Mouse (Mus musculus): ENCODE data around the gene Fam213b.

Gene Fam213b

DNA sequence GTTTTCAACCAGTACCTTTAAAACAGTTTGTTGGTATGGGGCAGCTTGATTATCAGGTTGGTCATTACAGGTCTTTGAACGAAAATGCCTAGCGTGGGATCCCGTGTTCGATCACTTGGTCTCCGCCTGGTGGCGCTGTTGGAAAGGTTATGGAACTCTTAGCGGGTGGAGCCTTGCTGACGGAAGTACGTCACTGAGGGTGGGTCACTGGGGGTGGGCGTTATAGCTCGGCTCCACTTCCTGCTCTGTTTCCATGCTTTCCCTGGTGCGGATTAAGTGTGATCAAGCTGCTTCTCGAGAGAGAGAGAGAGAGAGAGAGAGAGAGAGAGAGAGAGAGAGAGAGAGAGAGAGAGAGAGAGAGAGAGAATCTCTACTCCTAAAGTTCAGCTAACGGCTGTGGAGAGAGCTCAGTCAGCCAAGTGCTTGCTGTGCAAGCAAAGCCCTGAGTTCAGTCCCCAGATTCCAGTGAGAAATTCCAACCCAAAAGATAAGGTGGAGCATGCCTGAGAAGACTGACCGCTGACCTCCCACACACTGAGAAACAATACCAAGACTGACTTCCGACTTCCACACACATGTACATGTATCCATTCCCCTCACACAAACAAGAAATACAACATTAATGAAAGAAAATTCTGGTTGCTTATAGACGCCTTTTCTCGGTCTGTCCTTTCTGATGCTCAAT, 20.9 kb downstream of the Fam213b start:
- DNase-seq (ENCODE audit: low spot score), result peak; percentile 74

DNA sequence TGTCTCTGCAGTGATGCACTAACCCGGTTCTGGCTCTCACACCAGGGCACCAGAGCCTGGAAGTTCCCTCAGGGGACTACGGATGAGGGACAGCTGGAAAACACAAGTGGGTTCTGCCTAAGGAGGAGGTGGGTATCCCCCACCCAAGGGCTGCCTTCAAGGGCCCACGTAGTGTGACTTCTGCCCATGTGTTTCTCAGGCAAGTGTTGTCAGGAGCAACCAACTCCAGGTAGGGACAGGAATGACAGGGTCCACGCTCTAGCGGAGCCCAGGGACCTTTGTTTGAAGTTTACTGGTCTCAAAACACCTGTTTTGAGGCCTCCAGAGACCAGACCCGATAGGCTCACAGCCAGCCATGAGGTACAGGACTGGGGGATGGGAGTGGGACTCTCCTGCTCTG, 25.7 kb downstream of the Fam213b start:
- no peak for DNase-seq (ENCODE audit: low spot score)

DNA sequence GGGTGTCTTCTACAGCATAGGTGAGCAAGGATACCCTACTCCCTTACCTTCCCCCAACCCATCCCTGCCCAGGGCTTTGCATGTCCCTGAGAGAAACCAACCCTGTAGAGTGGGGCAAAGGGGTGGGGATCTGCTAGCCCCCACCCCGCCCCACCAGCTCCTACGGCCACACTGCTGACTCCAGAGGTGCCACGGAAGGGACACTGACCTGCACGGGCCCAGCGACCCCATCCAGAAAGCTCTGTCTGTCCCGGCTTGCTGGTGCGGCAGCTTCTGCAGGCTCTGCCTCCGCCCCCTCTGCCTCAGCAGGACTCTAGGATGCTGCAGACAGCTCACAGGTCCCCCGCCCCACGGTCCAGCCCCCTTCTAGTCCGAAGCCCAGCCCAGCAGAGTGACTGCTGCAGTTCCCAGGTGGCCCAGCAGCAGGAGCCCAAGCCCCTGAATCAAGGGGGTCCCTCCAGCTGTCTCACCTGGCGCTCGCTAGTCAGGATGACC, 27.1 kb downstream of the Fam213b start:
- no peak for DNase-seq (ENCODE audit: low spot score)

DNA sequence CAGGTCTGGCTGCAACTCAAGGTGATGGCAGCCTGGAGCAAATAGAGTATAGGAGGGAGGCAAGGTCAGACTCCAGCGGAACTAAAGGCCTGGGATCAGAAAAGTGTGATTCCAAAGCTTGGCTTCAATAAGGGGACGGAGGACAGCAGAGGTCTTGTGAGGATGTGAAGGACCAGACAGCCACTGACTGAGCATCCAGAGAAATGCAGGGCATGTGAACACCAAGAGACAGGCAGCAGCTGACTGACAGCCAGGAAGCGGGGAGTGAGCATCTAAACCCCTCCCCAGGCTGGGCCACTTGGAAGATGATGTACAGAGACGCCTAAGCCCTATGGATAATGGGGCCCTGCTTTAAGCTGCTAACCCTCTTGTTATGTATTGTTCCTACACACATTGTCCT, 28.2 kb downstream of the Fam213b start:
- no peak for DNase-seq (ENCODE audit: low spot score)

DNA sequence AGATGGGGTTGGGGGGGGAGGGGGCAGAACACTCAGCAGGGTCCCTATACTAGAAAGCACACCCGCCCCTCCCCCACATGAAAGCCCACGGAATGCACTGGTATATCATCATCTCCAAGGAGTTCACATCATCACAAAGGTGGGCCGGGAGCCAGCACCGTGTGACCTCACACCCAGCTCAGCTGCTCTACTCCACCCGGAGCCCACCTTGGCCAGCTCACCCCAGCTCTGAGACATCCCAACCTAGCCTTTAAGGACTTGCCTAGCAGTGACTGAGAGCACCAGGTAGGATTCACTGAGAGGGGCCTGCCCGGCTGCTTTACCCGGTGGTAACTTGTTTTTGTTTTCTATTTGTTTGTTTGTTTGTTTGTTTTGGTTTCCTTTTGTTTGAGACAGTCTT, 29.5 kb downstream of the Fam213b start, which contains the start of gene Mmel1:
TSS of gene Mmel1 (plus strand) at position 146 of the 400 bp plus-strand sequence.
- DNase-seq (ENCODE audit: low spot score), result no peak

DNA sequence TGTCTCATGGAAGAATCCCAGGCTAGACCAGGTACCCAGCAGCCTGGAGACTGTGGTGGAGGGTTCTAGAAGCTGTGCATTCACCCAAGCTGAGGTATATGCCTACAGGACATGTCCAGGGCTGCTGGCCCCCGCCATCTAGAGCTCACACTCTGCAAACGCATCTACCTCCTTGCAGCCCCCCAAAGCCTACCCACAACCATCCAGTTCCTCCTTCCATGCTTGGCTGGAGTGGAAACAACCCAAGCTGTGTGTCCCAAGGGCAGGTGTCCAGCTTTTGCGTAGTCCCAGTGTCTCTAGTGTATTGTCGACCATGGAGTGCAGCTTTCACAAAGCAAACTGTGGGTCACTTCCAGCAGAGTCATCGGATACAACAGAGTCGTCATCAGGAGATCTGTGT, 31.7 kb downstream of the Fam213b start:
- no peak for DNase-seq (ENCODE audit: low spot score)

DNA sequence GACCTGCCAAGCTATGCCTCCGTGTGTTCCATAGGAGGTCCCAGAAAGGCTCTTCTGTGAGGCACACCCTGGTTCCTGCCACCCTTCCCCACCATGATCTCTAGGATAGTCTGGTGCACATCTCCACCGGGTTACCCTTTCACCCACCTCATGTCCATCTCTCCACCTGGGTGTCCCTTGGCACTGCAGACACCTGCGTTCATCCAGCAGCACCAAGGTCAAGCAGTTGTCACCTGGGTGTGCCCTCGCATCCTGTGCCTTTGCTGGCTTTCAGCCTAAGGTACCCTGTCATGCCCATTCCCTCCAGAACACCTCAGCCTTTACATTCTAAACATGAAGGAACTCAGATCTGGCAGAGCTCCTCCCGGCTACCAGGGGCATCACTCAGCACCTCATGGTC, 32.5 kb downstream of the Fam213b start:
- DNase-seq (ENCODE audit: low spot score), result no peak

DNA sequence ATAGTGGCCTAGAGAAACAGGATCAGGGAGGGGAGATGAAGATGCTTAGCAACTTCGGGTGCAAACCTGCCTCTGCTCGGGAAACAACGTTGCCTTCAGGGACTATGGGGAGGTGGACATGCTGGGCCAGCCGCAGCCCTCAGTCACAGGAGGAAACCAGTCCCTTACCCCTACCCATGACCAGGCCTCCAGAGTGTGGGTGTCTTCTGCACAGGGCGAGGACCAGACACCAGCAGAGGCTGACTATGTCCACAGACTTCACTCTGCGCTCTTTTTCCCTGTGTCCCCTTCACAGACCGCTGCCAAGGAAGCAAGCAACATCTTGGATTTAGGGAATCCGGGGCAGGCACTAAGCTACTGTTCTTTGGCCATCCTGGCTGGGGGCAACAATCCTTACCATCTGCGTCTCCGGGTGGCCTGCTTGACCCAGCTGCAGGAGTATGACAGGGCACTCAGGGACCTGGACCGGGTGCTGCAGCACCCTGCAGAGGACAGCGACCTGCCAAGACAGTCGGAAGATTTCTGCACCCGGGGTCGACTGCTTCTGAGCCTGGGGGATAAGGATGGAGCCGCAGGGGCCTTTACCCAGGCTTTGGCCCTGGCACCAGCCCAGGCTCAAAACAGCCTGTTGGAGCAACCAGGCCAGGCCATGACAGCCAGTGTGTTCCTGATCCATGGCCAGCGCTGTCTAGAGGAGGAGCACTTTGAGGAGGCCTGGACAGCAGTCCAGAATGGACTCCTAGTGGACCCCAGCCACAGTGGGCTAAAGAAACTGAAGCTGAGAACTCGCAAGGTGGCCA, 33.8 kb downstream of the Fam213b start:
- no peak for DNase-seq (ENCODE audit: low spot score)

DNA sequence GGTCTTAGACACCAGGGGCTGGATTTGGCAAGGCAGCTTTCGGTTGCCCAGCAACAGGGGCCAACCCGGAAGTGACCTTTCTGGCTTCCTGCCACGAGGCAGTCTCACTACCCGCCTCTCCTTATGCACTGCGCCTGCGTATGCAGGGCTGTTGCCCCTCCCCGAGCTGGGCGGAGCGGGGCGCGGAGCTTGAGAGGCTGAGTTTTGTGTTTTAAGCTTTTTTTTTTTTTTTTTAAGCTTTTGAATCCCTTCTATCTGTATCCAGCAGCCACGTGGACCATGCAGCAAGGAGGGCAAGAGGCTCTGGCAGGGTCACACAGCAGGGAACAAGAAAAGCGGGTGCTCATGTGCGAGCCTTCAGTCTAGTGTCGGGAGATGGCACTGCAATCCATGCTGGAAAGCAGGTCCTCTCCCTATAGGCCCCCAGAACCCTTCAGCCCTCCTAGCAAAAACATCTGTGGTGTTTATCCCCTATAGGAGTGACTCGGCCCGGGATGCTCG, 34.6 kb downstream of the Fam213b start:
- peak; percentile 77 for DNase-seq (ENCODE audit: low spot score)

DNA sequence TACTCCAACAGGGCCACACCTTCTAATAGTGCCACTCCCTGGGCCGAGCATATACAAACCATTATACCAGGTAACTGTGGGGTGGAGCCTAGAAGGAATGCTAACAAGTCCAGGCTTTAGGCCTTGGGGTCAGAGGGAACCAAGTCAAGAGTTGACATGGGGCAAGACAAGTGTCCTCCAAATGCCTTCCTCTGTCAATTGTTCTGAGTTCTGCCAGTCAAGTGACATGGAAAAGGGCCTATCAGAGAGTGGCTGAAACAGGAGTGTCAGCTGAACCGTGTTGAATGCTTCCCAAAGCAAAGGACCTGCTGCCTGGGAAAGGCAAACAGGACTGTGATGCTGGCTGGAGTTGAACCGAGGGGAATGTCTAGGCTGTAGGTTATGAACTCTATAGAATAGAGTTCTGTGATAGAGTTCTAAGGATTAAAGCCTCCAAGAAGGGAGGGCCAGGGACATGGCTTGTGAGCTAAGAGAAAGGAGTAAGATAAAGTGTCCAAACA, 35.4 kb downstream of the Fam213b start:
- DNase-seq (ENCODE audit: low spot score), result no peak

DNA sequence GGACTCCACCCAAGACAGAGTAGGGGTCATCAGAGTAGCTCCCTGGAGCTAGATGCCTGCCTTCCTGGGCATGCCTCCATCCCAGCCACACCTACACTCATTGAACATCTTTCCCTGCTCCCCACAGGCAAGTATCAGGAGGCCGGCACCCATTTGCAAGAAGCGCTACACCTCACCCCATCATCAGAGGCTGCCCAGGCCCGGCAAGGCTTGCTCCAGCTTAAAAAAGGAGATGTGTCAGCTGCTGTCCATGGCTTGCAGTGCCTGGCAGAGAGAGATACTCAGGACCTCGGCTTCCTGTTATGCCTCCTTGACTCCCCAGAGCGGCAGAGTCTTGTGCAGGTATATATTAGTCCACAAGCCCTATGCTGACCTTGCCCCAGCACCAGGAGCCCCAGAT, 37.0 kb downstream of the Fam213b start:
- no peak for DNase-seq (ENCODE audit: low spot score)

DNA sequence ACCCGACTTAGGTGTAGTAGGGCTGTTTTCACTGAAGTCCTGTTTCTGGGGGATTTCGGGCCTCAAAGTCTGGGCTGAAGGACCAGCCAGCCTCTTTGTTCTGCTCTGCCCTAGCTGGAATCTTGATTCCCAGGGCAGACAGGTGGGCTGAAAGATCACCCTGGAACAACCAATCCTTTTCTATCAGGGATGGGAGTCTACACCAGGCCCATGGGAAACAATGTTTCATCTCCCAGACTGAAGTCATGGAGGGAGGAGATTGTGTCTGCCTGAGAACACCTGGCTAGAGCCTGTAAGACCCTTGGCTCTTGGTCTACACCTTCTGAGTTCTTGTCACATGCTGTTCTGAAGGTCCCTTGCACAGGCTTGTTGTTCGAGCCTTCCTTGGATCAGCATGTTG, 40.3 kb downstream of the Fam213b start:
- no peak for DNase-seq (ENCODE audit: low spot score)

DNA sequence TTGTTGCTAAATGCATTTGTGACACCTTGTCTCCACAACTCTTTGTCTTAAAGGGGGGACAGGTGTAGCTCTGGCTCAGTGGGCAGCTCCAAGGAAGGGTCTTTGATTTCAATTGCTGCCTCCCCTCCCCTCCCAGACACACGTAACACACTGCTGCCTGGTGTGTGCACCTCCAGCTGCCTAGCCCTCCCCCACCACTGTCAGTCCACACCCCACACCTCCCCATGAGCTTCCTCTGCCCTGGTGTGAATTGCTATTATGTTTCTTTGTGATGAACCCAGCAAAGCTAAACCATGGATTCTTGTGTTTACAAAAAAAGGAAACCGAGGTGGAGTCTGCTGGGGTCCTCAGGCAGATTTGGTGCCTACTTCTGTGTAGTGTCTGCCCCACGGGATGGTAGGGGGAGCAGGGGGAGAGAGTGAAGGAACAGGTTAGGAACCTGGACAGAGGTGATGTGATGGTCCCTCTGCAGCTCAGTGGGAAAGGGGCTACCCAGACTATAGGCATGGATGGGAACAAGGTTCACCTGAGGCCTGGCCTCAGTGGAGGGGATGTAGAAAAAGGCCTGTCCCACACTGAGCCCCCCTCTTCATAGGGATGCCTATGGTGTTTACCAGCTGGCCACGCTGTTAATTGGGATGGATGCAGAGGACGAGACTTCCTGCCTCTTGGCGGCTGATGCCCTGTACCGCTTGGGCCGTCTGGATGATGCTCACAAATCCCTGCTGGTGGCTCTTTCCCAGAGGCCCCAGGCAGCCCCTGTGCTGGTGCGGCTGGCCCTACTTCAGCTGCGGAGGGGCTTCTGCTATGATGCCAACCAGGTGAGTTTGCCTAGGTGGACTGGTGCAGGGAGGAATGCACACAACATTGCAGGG, 41.3 kb downstream of the Fam213b start:
- no peak for DNase-seq (ENCODE audit: low spot score)

DNA sequence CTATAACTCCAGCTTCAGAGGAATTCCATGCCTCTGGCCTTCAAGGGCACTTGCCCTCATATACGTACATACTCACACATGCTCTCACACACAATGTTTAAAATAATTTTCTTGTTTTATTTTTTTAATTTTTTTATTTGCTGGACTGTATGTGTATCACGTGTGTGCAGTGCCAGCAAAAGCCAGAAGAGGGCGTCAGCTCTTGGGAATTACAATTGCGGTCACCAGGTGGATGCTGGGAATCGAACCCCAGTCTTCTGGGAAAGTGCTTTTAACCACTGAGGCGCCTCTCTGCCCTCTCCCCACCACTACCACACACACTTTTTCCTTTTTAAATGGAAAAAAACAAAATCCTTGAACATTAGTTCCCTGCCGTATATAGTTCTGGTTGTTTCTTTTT, 42.1 kb downstream of the Fam213b start:
- DNase-seq (ENCODE audit: low spot score), result no peak

DNA sequence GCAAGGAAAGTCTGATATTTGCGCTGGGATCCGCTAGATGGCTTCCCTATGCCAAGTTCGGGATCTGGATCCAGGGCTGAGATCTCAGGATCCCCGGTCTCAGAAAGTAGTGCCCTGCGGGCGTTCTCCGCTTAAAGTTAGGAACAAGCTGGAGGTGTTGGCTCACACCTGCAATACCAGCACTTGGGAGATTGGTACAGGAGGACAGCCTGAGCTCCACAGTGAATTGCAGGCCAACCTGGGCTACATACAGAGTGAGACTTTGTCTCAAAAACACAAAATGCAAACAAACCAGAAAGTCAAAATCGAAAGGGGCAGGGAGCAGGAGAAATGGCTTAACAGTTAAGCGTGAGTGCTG, 42.5 kb downstream of the Fam213b start:
- DNase-seq (ENCODE audit: low spot score), result no peak

DNA sequence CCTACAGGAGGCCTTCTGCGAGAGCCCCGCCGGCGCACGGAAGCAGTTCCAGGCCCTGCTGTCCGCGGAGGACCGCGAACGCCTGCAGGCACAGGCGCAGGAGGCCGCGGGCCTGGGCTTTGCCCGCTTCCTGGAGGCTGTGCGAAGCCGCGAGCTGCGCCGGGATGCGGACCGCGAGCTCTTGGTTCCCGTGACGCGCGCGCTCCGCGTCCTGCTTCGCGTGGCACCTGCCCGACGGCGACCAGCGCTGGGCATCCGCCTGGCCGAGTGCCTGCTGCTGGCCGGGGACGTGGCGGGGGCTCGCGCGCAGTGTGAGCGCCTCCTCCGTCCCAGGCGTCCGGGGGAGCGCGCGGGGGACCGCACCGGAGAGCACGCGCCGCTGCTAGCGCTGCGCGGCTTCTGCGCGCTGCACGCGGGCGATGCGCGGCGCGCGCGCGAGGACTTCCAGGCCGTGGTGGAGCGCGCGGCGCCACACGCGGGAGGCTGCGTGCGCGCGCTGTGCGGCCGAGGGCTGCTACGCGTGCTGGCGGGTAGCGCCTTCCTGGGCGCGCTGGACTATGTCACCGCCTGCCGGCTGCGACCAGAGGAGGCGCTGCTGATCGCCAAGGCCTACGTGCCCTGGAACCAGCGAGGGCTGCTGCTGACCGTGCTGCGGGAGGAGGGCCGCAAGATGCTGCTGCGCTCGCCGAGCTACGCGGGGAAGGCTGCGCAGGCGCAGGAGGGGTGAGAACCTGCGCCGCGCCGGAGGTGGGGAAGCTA, 43.0 kb downstream of the Fam213b start:
- peak; percentile 50 for DNase-seq (ENCODE audit: low spot score)

DNA sequence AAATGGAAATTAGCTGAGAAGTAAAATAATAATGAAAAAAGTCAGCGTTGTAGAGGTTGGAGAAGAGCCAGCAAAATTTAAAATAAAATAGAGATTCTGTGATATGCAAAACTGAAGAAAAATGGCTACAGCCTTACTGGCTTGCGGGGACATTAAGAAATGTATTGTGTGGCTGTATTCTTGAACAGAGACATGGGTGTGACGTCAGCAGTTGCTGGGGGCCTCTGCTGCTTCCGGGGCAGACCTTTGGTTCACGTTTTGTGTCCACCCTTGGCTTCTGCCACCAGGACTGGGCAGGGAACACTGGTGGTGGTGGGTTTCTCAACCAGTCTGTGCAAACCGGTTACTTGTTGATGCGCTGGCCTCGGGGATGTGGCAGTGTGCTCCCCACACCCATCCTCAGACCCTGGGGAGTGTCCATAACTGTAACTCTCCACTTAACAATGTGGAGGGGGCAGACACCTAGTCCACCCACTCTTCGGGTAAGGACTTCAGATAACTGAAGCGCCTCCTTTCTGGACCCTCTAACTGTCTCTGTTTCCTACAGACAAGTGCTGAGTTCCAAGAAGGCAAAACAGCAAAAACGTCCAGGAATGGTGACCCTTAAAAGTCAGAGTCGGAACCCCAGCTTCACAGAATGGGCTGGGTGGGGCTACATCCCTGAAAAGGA, 44.1 kb downstream of the Fam213b start:
- no peak for DNase-seq (ENCODE audit: low spot score)

DNA sequence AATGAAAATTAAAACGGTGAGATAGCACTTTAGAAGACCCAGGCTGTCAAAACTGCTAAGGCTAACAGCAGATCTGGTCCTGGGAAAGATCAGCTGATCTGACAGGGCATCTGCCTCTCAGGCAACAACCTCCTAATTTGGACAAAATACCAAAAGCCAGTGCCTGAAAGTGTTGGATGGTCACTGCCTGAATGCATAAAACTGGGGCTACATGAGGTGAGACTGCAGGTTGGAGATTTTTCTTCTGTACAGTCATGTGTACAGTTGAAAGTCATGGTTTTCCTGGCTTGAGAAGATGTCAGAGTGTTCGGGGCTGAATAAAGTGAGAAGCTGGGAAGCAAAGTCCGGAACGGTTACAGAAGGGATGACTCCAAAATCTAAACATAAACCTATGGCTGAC, 45.1 kb downstream of the Fam213b start:
- DNase-seq (ENCODE audit: low spot score), result no peak

DNA sequence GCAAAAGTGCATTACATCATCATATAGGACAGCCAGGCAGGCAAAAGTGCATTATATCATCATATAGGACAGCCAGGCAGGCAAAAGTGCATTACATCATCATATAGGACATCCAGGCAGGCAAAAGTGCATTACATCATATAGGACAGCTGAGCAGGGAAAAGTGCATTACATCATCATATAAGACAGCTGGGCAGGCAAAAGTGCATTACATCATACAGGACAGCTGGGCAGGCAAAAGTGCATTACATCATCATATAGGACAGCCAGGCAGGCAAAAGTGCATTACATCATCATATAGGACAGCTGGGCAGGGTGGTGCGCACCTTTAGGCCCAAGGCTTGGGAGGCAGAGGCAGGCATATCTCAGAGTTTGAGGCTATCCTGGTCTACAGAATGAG, 46.2 kb downstream of the Fam213b start:
- no peak for DNase-seq (ENCODE audit: low spot score)

Measured in ovary, postnatal 10 days (tissue).